Mouse (Mus musculus) midbrain, embryonic 13.5 days (tissue): ENCODE measurements around the gene Ehbp1l1. TPM values are rescaled to one million over a fixed set of nuclear protein-coding genes. Genes with fewer than 3 reads are reported as not detected.

Source experiments
- ATAC-seq: fragments of 200-750 bp; cut with Nextera tagmentation; 2 replicates; pipeline ENCODE4 v1.8.0; 2017; ENCODE audit warnings: mild to moderate bottlenecking, moderate TSS enrichment, moderate library complexity
- H3K27ac ChIP-seq: fragments of 300-500 bp; sonication (generic); 2 replicates; pipeline ENCODE4 v1.5.1; 2015; ENCODE audit warnings: inconsistent platforms, mild to moderate bottlenecking, moderate library complexity
- H3K27me3 ChIP-seq: fragments of 300-500 bp; sonication (generic); 2 replicates; pipeline ENCODE4 v1.6.1; 2015; ENCODE audit warnings: mild to moderate bottlenecking, inconsistent platforms
- H3K36me3 ChIP-seq: fragments of 300-500 bp; sonication (generic); 2 replicates; pipeline ENCODE4 v1.6.1; 2015; ENCODE audit warnings: mild to moderate bottlenecking, inconsistent platforms
- H3K4me1 ChIP-seq: fragments of 300-500 bp; sonication (generic); replicated peaks from 2 replicates; pipeline ENCODE4 v1.6.1; 2015; ENCODE audit warnings: inconsistent platforms
- H3K4me2 ChIP-seq: fragments of 300-500 bp; sonication (generic); replicated peaks from 2 replicates; pipeline ENCODE4 v1.6.1; 2015; ENCODE audit warnings: moderate library complexity, mild to moderate bottlenecking, inconsistent platforms
- H3K4me3 ChIP-seq: fragments of 300-500 bp; sonication (generic); replicated peaks from 2 replicates; pipeline ENCODE4 v1.5.1; 2015; ENCODE audit warnings: mild to moderate bottlenecking, inconsistent platforms
- H3K9ac ChIP-seq: fragments of 300-500 bp; sonication (generic); replicated peaks from 2 replicates; pipeline ENCODE4 v1.6.1; 2015; ENCODE audit warnings: mild to moderate bottlenecking, inconsistent platforms
- H3K9me3 ChIP-seq: fragments of 300-500 bp; sonication (generic); 2 replicates; pipeline ENCODE4 v1.6.1; 2016; ENCODE audit warnings: mild to moderate bottlenecking, inconsistent platforms
- WGBS: fragments of 180-500 bp; shearing (Covaris S2); methylation state at CpG from one replicate; pipeline ENCODE4 v1.1.7; 2015; 5-methylcytosine and 5-hydroxymethylcytosine counted together
- polyA plus RNA-seq: library from polyadenylated mRNA; unstranded; fragments of >200 nt; fragmentation: Nextera tagmentation; extraction: Ambion mirVana; gene quantifications from 2 replicates; pipeline ENCODE4 v1.2.1, GENCODE M21; 2015

Ehbp1l1 gene
- 8.9 and 10.5 TPM in 2 replicates for polyA plus RNA-seq

- Histone ChIP-seq H3K36me3 (peaks cover 50% of the 10 kb centered on the region), H3K9ac (peak within 1 kb of the TSS; percentile 68), H3K9me3 (no peaks in the 10 kb centered on the region), H3K4me1 (peaks cover 58% of the 10 kb centered on the region), H3K4me2 (peak within 1 kb of the TSS; percentile 97), H3K4me3 (peak within 1 kb of the TSS; percentile 95), H3K27me3 (no peaks in the 10 kb centered on the region), H3K27ac (no peak within 1 kb of the TSS)
- no peak for ATAC-seq
- WGBS: 17% methylated on average over 41 of the region's 49 CpGs
These were observed at the start of gene Ehbp1l1 for GRCm38 (mm10) chr19:5725767-5726515. TSS of gene Ehbp1l1 (minus strand) at chr19:5726317.

- ATAC-seq: peak; percentile 94
- peaks cover 33% of the 10 kb centered on the region for H3K36me3 ChIP-seq
- peak within 1 kb of the TSS; percentile 80 for H3K27ac ChIP-seq
- WGBS: under 1% methylated on average over 64 of the region's 64 CpGs
- H3K27me3 ChIP-seq: no peaks in the 10 kb centered on the region
- no peaks in the 10 kb centered on the region for H3K9me3 ChIP-seq
- peak within 1 kb of the TSS; percentile 74 for H3K4me3 ChIP-seq
- H3K4me1 ChIP-seq: peaks cover 22% of the 10 kb centered on the region
- peak within 1 kb of the TSS; percentile 91 for H3K9ac ChIP-seq
- H3K4me2 ChIP-seq: peak within 1 kb of the TSS; percentile 85
These were observed 45.1 kb upstream of the Ehbp1l1 start, which contains the start of gene Scyl1 for GRCm38 (mm10) chr19:5770925-5771860. TSS of gene Scyl1 (minus strand) at chr19:5771419.

- Histone ChIP-seq H3K27me3 (no peaks in the 10 kb centered on the region), H3K9ac (peak overlapping the region; percentile 91), H3K4me2 (peak overlapping the region; percentile 85), H3K9me3 (no peaks in the 10 kb centered on the region), H3K4me1 (peaks cover 22% of the 10 kb centered on the region), H3K27ac (peak overlapping the region; percentile 80), H3K36me3 (peaks cover 42% of the 10 kb centered on the region), H3K4me3 (peak overlapping the region; percentile 74)
- ATAC-seq: peak; percentile 1; the same call in 1 of the 2 replicates
- 46% methylated on average over 9 of the region's 9 CpGs for WGBS
These were observed 44.2 kb upstream of the Ehbp1l1 start for GRCm38 (mm10) chr19:5770311-5770710.

GRCm38 (mm10) chr19:5767271-5767670 lies 41.2 kb upstream of the Ehbp1l1 start:
- Histone ChIP-seq H3K9ac (no peak overlapping the region), H3K4me3 (no peak overlapping the region), H3K36me3 (peaks cover 69% of the 10 kb centered on the region), H3K4me2 (no peak overlapping the region), H3K27me3 (no peaks in the 10 kb centered on the region), H3K9me3 (no peaks in the 10 kb centered on the region), H3K27ac (no peak overlapping the region), H3K4me1 (peaks cover 22% of the 10 kb centered on the region)
- 89% methylated on average over 4 of the region's 4 CpGs for WGBS
- ATAC-seq: no peak

GRCm38 (mm10) chr19:5763163-5763562 lies 37.0 kb upstream of the Ehbp1l1 start:
- WGBS: 99% methylated on average over 6 of the region's 6 CpGs
- ATAC-seq: no peak
- H3K4me2 ChIP-seq: no peak overlapping the region
- H3K27ac ChIP-seq: no peak overlapping the region
- peaks cover 95% of the 10 kb centered on the region for H3K36me3 ChIP-seq
- 0 out of 2 replicates have a peak, but pooled peaks cover under 1% of the 10 kb centered on the region for H3K4me1 ChIP-seq
- peaks cover 13% of the 10 kb centered on the region for H3K27me3 ChIP-seq
- no peak overlapping the region for H3K4me3 ChIP-seq
- H3K9me3 ChIP-seq: no peaks in the 10 kb centered on the region
- H3K9ac ChIP-seq: no peak overlapping the region

GRCm38 (mm10) chr19:5758878-5759403 lies 32.8 kb upstream of the Ehbp1l1 start:
- Histone ChIP-seq H3K4me1 (peaks cover 14% of the 10 kb centered on the region), H3K36me3 (peaks cover 65% of the 10 kb centered on the region), H3K9me3 (no peaks in the 10 kb centered on the region), H3K27ac (no peak overlapping the region), H3K9ac (no peak overlapping the region), H3K4me3 (no peak overlapping the region), H3K27me3 (peaks cover 52% of the 10 kb centered on the region), H3K4me2 (no peak overlapping the region)
- ATAC-seq: no peak
- 90% methylated on average over 14 of the region's 14 CpGs for WGBS

- Histone ChIP-seq H3K27me3 (peaks cover 70% of the 10 kb centered on the region), H3K4me1 (peaks cover 14% of the 10 kb centered on the region), H3K9me3 (no peaks in the 10 kb centered on the region), H3K36me3 (peaks cover 52% of the 10 kb centered on the region), H3K27ac (no peak overlapping the region), H3K9ac (peak overlapping the region; percentile 49), H3K4me3 (peak overlapping the region; percentile 16), H3K4me2 (peak overlapping the region; percentile 45)
- peak; percentile 55 for ATAC-seq
- 15% methylated on average over 36 of the region's 36 CpGs for WGBS
These were observed 31.0 kb upstream of the Ehbp1l1 start for GRCm38 (mm10) chr19:5756991-5757636.

GRCm38 (mm10) chr19:5756321-5756985 lies 30.3 kb upstream of the Ehbp1l1 start:
- H3K4me1 ChIP-seq: peaks cover 19% of the 10 kb centered on the region
- H3K9ac ChIP-seq: peak overlapping the region; percentile 49; the same call in 1 of the 2 replicates
- H3K27ac ChIP-seq: no peak overlapping the region
- peak overlapping the region; percentile 16; the same call in 1 of the 2 replicates for H3K4me3 ChIP-seq
- H3K4me2 ChIP-seq: peak overlapping the region; percentile 45
- H3K9me3 ChIP-seq: no peaks in the 10 kb centered on the region
- peaks cover 77% of the 10 kb centered on the region for H3K27me3 ChIP-seq
- H3K36me3 ChIP-seq: peaks cover 46% of the 10 kb centered on the region
- ATAC-seq: peak; percentile 63
- 6% methylated on average over 28 of the region's 29 CpGs for WGBS

GRCm38 (mm10) chr19:5751742-5752141 lies 25.6 kb upstream of the Ehbp1l1 start:
- no peak overlapping the region for H3K4me2 ChIP-seq
- no peak overlapping the region for H3K9ac ChIP-seq
- peaks cover 21% of the 10 kb centered on the region for H3K4me1 ChIP-seq
- no peaks in the 10 kb centered on the region for H3K9me3 ChIP-seq
- no peak for ATAC-seq
- 6% methylated on average over 20 of the region's 20 CpGs for WGBS
- H3K4me3 ChIP-seq: no peak overlapping the region
- H3K36me3 ChIP-seq: no peaks in the 10 kb centered on the region
- H3K27ac ChIP-seq: no peak overlapping the region
- H3K27me3 ChIP-seq: peaks cover 88% of the 10 kb centered on the region

GRCm38 (mm10) chr19:5750951-5751350 lies 24.8 kb upstream of the Ehbp1l1 start:
- Histone ChIP-seq H3K36me3 (no peaks in the 10 kb centered on the region), H3K9me3 (no peaks in the 10 kb centered on the region), H3K27me3 (peaks cover 88% of the 10 kb centered on the region), H3K27ac (no peak overlapping the region), H3K4me3 (no peak overlapping the region), H3K4me2 (0 out of 2 replicates have a peak overlapping the region, but pooled peaks have one; percentile 3), H3K9ac (0 out of 2 replicates have a peak overlapping the region, but pooled peaks have one; percentile 14), H3K4me1 (peaks cover 24% of the 10 kb centered on the region)
- ATAC-seq: no peak
- WGBS: 6% methylated on average over 22 of the region's 22 CpGs

- no peak overlapping the region for H3K4me2 ChIP-seq
- no peak overlapping the region for H3K4me3 ChIP-seq
- H3K27me3 ChIP-seq: peaks cover 88% of the 10 kb centered on the region
- ATAC-seq: no peak
- no peak overlapping the region for H3K27ac ChIP-seq
- peaks cover 32% of the 10 kb centered on the region for H3K4me1 ChIP-seq
- no peaks in the 10 kb centered on the region for H3K36me3 ChIP-seq
- WGBS: 89% methylated on average over 6 of the region's 6 CpGs
- no peaks in the 10 kb centered on the region for H3K9me3 ChIP-seq
- H3K9ac ChIP-seq: no peak overlapping the region
These were observed 23.4 kb upstream of the Ehbp1l1 start for GRCm38 (mm10) chr19:5749476-5749875.
